ENCODE assay signal across 9 mouse cellular contexts in genomic region chr17:27797341-27797872, GRCm38 (mm10). TPM values are rescaled to one million over a fixed set of nuclear protein-coding genes. Genes with fewer than 3 reads are reported as not detected.
DNase-seq lines count a peak whose midpoint lies in the region; ATAC-seq and TF ChIP-seq lines count a peak whose summit lies in the region.
"Had no signal": no experiment of that assay in that cellular context is flagged by ENCODE, and none has a peak within 500 bp of the region (broad histone marks: within the 10 kb centered on the region; RNA-seq: fewer than 3 reads in every experiment).

No protein-coding gene starts in this region.

- H3K27ac ChIP-seq in cerebellum, adult 2 months (ENCODE audit: insufficient read depth, low read length) = no peak overlapping the region
- peak overlapping the region; percentile 75 for H3K27ac ChIP-seq in embryonic facial prominence, embryonic 10.5 days (replicated peaks)
- H3K27ac ChIP-seq in heart, embryonic 11.5 days (ENCODE audit: low read depth, low read length) = peak overlapping the region; percentile 70
- peak overlapping the region; percentile 78 for H3K27ac ChIP-seq in liver, postnatal 0 days (ENCODE audit: low read depth)

- H3K4me1 ChIP-seq in cerebellum, adult 2 months (ENCODE audit: control insufficient read depth, insufficient read depth, low read length) = peaks cover 20% of the 10 kb centered on the region
- peaks cover 53% of the 10 kb centered on the region for H3K4me1 ChIP-seq in embryonic facial prominence, embryonic 10.5 days
- peaks cover 45% of the 10 kb centered on the region for H3K4me1 ChIP-seq in heart, embryonic 11.5 days (ENCODE audit: control insufficient read depth, insufficient read depth, low read length)
- peaks cover 50% of the 10 kb centered on the region for H3K4me1 ChIP-seq in liver, postnatal 0 days (ENCODE audit: insufficient read depth)

- TF ChIP-seq POLR2A in cerebellum, adult 2 months (IDR thresholded peaks at IDR 0.05; ENCODE audit: borderline replicate concordance, insufficient read depth, low read length) = no peak

- no peaks in the 10 kb centered on the region for H3K27me3 ChIP-seq in cerebellum, adult 2 months (ENCODE audit: control insufficient read depth, insufficient read depth, low read length)
- no peaks in the 10 kb centered on the region for H3K27me3 ChIP-seq in embryonic facial prominence, embryonic 10.5 days (replicated peaks; ENCODE audit: low read depth, poor library complexity, severe bottlenecking)
- no peaks in the 10 kb centered on the region for H3K27me3 ChIP-seq in heart, embryonic 11.5 days (ENCODE audit: control insufficient read depth, insufficient read depth, low read length)
- H3K27me3 ChIP-seq in liver, postnatal 0 days (ENCODE audit: insufficient read depth, low read length) = no peaks in the 10 kb centered on the region

- peak; percentile 39 to 42 for DNase-seq in cerebellum, adult 2 months
- DNase-seq in cerebellum, adult 11-12 months = no peak
- DNase-seq in embryonic facial prominence, embryonic 10.5 days (ENCODE audit: low spot score) = peak; percentile 54
- DNase-seq in kidney, adult 9 months = peak; percentile 52
- peak; percentile 44 for DNase-seq in liver, postnatal 0 days
- peak; percentile 21 for DNase-seq in ovary, postnatal 10 days (ENCODE audit: low spot score)

- 0 out of 2 replicates have a peak, but pooled peaks have one; percentile 18 for ATAC-seq in heart, embryonic 11.5 days (replicated peaks; ENCODE audit: insufficient number of reproducible peaks, low FRiP score, low TSS enrichment)
- ATAC-seq in liver, postnatal 0 days = peak; percentile 39
- no peak for ATAC-seq in inflammation-experienced regulatory T-cells, adult 6 months

- H3K4me3 ChIP-seq in cerebellum, adult 2 months (replicated peaks; ENCODE audit: insufficient read depth, low read depth, low read length) = no peak overlapping the region
- H3K4me3 ChIP-seq in embryonic facial prominence, embryonic 10.5 days = no peak overlapping the region
- H3K4me3 ChIP-seq in heart, embryonic 11.5 days (ENCODE audit: low read depth, low read length) = peak overlapping the region; percentile 23
- no peak overlapping the region for H3K4me3 ChIP-seq in liver, postnatal 0 days (ENCODE audit: low read depth, low read length)
- H3K4me3 ChIP-seq: erythroblast, embryonic 14.5 days had no signal

- H3K9ac ChIP-seq in heart, embryonic 11.5 days (ENCODE audit: low read depth, low read length) = 0 out of 2 replicates have a peak overlapping the region, but pooled peaks have one; percentile 34
- peak overlapping the region; percentile 23 for H3K9ac ChIP-seq in liver, postnatal 0 days (replicated peaks)

- H3K4me2 ChIP-seq in heart, embryonic 11.5 days = peak overlapping the region; percentile 60
- H3K4me2 ChIP-seq in liver, postnatal 0 days (ENCODE audit: low read depth, low read length) = peak overlapping the region; percentile 50

- H3K36me3 ChIP-seq in embryonic facial prominence, embryonic 10.5 days (replicated peaks) = peaks cover 20% of the 10 kb centered on the region
- no peaks in the 10 kb centered on the region for H3K36me3 ChIP-seq in heart, embryonic 11.5 days (ENCODE audit: control insufficient read depth, insufficient read depth, low read length)
- H3K36me3 ChIP-seq in liver, postnatal 0 days (replicated peaks; ENCODE audit: insufficient read depth, low read length) = no peaks in the 10 kb centered on the region

- no peak for TF ChIP-seq CTCF in cerebellum, adult 2 months (IDR thresholded peaks at IDR 0.05; ENCODE audit: borderline replicate concordance, insufficient read depth, low read depth, low read length)
- TF ChIP-seq CTCF in liver, postnatal 0 days (IDR thresholded peaks at IDR 0.05; ENCODE audit: low read depth) = no peak

- TF ChIP-seq EP300 in liver, postnatal 0 days (IDR thresholded peaks at IDR 0.05; ENCODE audit: low read depth) = no peak

- WGBS in cerebellum, adult 2 months = 10% methylated on average over 11 of the region's 11 CpGs
- WGBS in embryonic facial prominence, embryonic 10.5 days = 54% methylated on average over 11 of the region's 11 CpGs
- 20% methylated on average over 11 of the region's 11 CpGs for WGBS in heart, embryonic 11.5 days (ENCODE audit: insufficient replicate concordance)
- WGBS in liver, postnatal 0 days (ENCODE audit: insufficient replicate concordance) = 26% methylated on average over 11 of the region's 11 CpGs

- no peaks in the 10 kb centered on the region for H3K9me3 ChIP-seq in embryonic facial prominence, embryonic 10.5 days
- no peaks in the 10 kb centered on the region for H3K9me3 ChIP-seq in heart, embryonic 11.5 days (replicated peaks; ENCODE audit: control insufficient read depth, low read length)
- no peaks in the 10 kb centered on the region for H3K9me3 ChIP-seq in liver, postnatal 0 days (ENCODE audit: low read length)

RNA-seq across cellular contexts. Expression of gene D17Wsu92e, which starts 23.0 kb away (rescaled TPM):
- polyA plus RNA-seq in cerebellum, adult 2 months (2012; rRNA removed) = 152 and 156 TPM in 2 replicates
- 15.5 and 15.7 TPM in 2 replicates for polyA plus RNA-seq in embryonic facial prominence, embryonic 10.5 days (2016; fragmentation: Nextera tagmentation; extraction: Ambion mirVana)
- 11.8 and 12.5 TPM in 2 replicates for polyA plus RNA-seq in heart, embryonic 11.5 days (2014; fragmentation: Nextera tagmentation; extraction: Ambion mirVana)
- 23.8 and 24.7 TPM in 2 replicates for polyA plus RNA-seq in liver, postnatal 0 days (2015; fragmentation: Nextera tagmentation; extraction: Ambion mirVana)
- 10 to 100 TPM; 12.0 to 15.9 (median 14.3) TPM for polyA plus RNA-seq in inflammation-experienced regulatory T-cells, adult 6 months (2017; shearing (Covaris generic))

RNA-seq across cellular contexts. Expression of gene Snrpc, which starts 40.5 kb away (rescaled TPM):
- 81.7 and 85.3 TPM in 2 replicates for polyA plus RNA-seq in cerebellum, adult 2 months (2012; rRNA removed)
- polyA plus RNA-seq in embryonic facial prominence, embryonic 10.5 days (2016; fragmentation: Nextera tagmentation; extraction: Ambion mirVana) = 412 and 414 TPM in 2 replicates
- polyA plus RNA-seq in heart, embryonic 11.5 days (2014; fragmentation: Nextera tagmentation; extraction: Ambion mirVana) = 226 and 242 TPM in 2 replicates
- 96.2 and 99.0 TPM in 2 replicates for polyA plus RNA-seq in liver, postnatal 0 days (2015; fragmentation: Nextera tagmentation; extraction: Ambion mirVana)
- polyA plus RNA-seq in inflammation-experienced regulatory T-cells, adult 6 months (2017; shearing (Covaris generic)) = 100 to 1,000 TPM in 1 of 3 experiments, 10 to 100 TPM in 2; 83.3 to 136 (median 92.9) TPM

RNA-seq across cellular contexts. Expression of gene Uhrf1bp1, which starts 58.8 kb away (rescaled TPM):
- polyA plus RNA-seq in cerebellum, adult 2 months (2012; rRNA removed) = 18.2 and 18.5 TPM in 2 replicates
- polyA plus RNA-seq in embryonic facial prominence, embryonic 10.5 days (2016; fragmentation: Nextera tagmentation; extraction: Ambion mirVana) = 9.5 and 10.3 TPM in 2 replicates
- polyA plus RNA-seq in heart, embryonic 11.5 days (2014; fragmentation: Nextera tagmentation; extraction: Ambion mirVana) = 3.8 and 4.1 TPM in 2 replicates
- polyA plus RNA-seq in liver, postnatal 0 days (2015; fragmentation: Nextera tagmentation; extraction: Ambion mirVana) = 1.6 and 2.2 TPM in 2 replicates
- polyA plus RNA-seq in inflammation-experienced regulatory T-cells, adult 6 months (2017; shearing (Covaris generic)) = 1 to 10 TPM in 1 of 3 experiments, under 1 TPM in 2; 0.77 to 1.2 (median 0.86) TPM
